Mouse (Mus musculus) cerebellum, adult 2 months (tissue): ENCODE data around the gene Cpsf6.

ENCODE experiments used
- CTCF ChIP-seq: fragments of 200-500 bp; IDR thresholded peaks from 2 replicates; pipeline ENCODE4 v1.5.1; 2011; ENCODE audit warnings: low read depth, mild to moderate bottlenecking, control low read depth, low read length, moderate library complexity, borderline replicate concordance; ENCODE audit not compliant: insufficient read depth
- POLR2A ChIP-seq: fragments of 200-500 bp; IDR thresholded peaks from 2 replicates; pipeline ENCODE4 v1.6.1; 2011; ENCODE audit warnings: low read length, control low read depth, borderline replicate concordance; ENCODE audit not compliant: insufficient read depth

GRCm38 (mm10) chr10:117385086-117385430 is 5.2 kb upstream of the Cpsf6 start:
- TF ChIP-seq CTCF (no peak), POLR2A (no peak)
